Mouse (Mus musculus): ENCODE data around the gene Dynlt1f. TPM values are rescaled to one million over a fixed set of nuclear protein-coding genes. Genes with fewer than 3 reads are reported as not detected.
"Not testable (repeated sequence)": the region's sequence is repeated elsewhere in the genome, so short reads cannot be mapped to it uniquely, and the experiment has no call there.

Dynlt1f gene
- total RNA-seq, 2 experiments from 2014 or later = 33.6 to 40.7 TPM

GRCm38 (mm10) chr17:6636861-6637260 is 18.8 kb downstream of the Dynlt1f start:
- intact Hi-C loops (cut with DNase I) = no loop called here
- DNase-seq (ENCODE audit: low spot score in 2 of 2) = no peak

- DNase-seq (ENCODE audit: low spot score in 2 of 2); intact Hi-C loops (cut with DNase I): not testable (repeated sequence)
Observed at GRCm38 (mm10) chr17:6635781-6636180, 19.9 kb downstream of the Dynlt1f start.

- intact Hi-C loops (cut with DNase I) = not testable (repeated sequence)
Observed at GRCm38 (mm10) chr17:6632850-6633249, 22.9 kb downstream of the Dynlt1f start.

DNA sequence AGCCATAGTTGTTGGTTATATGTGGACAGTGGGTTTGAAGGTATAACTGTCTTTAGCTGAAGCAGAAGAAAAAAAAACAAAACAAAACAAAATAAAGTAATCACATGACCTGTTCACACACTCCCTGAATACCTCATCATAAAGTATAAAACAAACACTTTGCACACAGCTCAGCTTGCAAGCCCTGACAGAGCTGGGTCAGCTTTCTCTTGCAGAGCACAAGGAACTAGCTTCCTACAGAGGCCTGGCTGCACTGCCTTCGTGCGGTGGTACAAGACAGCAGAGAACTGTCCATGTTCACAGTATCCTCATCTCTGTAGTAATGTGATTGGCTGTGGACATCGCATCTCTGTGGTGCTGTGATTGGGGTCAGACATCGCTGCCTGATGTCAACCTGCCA is 25.3 kb downstream of the Dynlt1f start:
- DNase-seq (ENCODE audit: low spot score in 2 of 2); intact Hi-C loops (cut with DNase I): not testable (repeated sequence)

More at GRCm38 (mm10) chr17:6632850-6633249, 22.9 kb downstream of the Dynlt1f start:
- DNase-seq (ENCODE audit: low spot score in 2 of 2) = not testable (repeated sequence)

DNA sequence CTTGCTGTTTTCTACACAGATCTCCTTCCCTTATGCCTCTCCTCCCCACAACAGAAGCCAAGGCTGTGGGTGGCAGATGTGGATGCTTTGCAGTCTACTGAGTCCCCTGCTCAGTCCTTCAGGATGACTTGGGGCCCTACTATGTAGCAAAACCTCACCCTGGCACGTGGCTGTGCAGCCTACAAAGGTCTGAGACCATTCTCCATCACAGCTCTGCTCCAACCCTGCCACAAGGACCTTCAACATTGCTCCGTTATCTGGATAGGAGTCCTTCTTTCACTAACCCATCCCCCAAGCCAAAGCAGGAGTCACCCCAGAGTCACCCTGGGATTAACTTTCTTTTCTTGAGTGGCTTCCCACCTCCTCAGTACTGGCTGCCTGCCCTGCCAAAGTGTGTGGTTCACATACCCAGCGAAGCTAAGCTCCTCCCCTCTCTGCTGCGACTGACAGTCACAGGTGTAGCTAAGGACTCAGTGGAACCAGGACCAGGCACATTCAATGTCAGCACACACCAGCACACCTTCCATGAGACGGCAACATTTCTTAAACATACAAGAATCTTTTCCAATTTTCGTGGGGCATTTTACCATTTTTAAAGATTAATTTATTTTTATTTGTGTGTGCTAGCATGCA is 30.7 kb downstream of the Dynlt1f start:
- DNase-seq (ENCODE audit: low spot score in 2 of 2); intact Hi-C loops (cut with DNase I): not testable (repeated sequence)

DNA sequence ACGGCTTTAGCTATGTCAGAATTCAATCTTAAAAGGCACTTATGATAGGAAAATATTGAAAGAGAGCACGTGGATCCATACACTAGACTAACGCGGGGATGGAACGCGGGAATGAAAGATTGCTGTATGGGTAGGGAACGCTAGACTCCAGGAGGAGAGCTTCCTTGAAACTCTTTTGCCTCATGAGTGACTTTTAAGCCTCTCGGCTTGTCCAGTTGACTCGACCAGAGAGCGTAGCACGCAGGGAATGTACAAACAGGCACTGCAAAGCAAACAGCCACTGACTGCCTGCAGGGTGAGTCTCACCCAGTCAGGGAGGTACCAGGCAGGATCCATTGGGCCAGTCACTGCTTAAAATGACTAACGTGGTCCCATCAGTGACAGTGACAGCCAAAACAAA is 33.7 kb downstream of the Dynlt1f start:
- intact Hi-C loops (cut with DNase I); DNase-seq (ENCODE audit: low spot score in 2 of 2): not testable (repeated sequence)

- intact Hi-C loops (cut with DNase I); DNase-seq (ENCODE audit: low spot score in 2 of 2): not testable (repeated sequence)
Observed at GRCm38 (mm10) chr17:6620730-6621451, 34.8 kb downstream of the Dynlt1f start.

DNA sequence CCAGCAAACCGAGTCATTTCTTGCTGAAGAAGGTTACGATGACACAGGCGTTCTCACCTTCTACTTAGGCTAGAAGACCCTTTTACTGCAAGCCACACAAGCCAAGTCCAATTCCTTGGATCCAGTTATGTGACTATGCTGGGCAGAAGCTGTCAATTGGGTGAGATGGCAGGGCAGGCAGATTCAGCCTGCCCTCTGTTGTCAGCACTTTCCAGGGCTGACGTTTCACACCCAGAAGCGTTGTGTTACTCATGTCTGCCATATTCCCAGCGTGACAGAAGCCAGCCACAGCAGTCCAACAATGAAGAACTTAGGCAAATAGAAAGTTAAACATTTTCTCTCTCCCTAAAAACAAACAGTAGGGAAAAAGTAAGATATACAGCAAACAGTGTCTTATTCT is 35.7 kb downstream of the Dynlt1f start:
- intact Hi-C loops (cut with DNase I); DNase-seq (ENCODE audit: low spot score in 2 of 2): not testable (repeated sequence)

DNA sequence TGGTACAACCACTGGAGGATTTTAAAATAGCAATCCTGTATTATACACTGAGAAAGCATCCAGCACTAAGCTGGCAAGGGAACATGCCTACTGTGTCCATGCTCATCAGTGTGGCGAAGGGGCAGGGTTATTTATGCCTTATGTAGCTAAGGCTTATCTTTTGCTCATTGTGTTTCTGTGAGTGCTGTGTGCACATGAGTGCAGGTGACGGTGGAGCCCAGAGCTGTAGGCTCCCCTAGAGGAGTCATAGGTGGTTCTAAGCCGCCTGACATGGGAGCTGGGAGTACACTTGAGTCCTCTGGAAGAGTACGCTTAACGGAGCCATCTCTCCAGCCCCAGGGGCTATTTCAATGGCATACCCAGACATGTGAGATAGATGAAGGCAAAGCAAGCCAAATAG is 36.4 kb downstream of the Dynlt1f start:
- intact Hi-C loops (cut with DNase I) = not testable (repeated sequence)

DNA sequence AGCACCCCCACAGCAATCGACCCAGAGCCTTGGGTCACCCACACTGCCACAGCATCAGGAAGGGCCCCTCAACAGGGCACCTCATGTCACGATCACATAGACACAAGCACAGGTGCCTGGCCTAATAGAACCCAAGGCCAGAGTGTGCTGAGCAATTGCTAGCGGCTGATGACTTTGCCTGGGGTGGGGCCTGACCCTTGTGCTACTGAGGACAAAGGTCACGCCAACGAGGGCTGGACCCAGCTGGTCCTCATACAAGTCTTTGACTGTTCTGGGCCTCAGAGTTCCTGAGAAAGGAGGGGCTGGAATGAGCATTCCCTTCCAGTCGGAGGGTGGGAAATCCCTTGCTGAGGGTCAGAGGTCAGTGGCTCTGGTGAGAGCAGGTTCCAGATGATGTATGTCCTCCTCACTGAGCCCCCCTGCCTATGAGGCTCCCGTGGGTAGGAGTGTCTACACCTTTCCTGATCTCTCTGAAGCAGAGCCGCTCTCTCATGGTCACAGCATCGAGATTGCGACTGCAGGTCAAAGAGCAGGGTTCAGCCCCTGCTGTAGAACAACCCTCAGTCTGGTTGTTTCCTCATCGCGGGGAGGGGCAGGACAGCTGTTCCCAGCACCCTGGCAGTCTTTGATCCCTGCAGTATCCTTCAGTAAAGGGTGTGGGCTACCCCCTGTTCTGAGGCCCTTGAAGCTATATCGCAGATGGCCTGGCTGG is 37.9 kb downstream of the Dynlt1f start:
- intact Hi-C loops (cut with DNase I); DNase-seq (ENCODE audit: low spot score in 2 of 2): not testable (repeated sequence)

More for the DNA sequence above, 36.4 kb downstream of the Dynlt1f start:
- DNase-seq (ENCODE audit: low spot score in 2 of 2) = not testable (repeated sequence)

DNA sequence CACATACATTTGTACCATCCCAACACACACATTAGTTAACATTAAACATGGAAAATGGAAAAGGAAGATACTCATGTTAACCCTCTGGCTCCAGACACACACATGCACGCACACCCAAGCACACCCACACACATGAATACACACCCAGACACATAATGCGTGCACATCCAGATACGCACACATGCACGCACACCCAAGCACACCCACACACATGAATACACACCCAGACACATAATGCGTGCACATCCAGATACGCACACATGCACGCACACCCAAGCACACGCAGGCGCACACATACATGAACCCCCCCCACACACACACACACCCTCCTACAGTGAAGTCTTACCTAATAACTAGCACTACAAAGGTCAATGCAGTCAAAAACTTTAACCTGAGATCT is 39.0 kb downstream of the Dynlt1f start:
- DNase-seq (ENCODE audit: low spot score in 2 of 2); intact Hi-C loops (cut with DNase I): not testable (repeated sequence)

DNA sequence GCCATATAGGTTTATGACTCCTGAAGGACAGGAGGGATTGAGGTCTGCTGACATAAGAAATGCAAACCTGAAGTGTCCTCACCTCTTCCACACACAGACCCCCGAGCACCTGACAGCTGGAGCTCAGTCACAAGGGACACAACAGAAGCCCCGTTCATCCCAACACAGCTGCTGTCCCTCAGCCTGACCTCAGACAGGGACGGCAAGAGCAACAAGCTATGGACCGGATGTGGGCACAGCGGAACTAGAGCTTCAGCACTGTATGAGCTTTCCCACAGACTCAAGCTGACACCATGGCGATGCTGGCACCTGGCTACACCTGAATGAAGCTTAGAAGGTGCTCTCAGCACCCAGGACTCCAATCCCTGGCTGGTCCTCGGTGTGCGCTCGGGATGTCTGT is 41.4 kb downstream of the Dynlt1f start:
- DNase-seq (ENCODE audit: low spot score in 2 of 2); intact Hi-C loops (cut with DNase I): not testable (repeated sequence)

DNA sequence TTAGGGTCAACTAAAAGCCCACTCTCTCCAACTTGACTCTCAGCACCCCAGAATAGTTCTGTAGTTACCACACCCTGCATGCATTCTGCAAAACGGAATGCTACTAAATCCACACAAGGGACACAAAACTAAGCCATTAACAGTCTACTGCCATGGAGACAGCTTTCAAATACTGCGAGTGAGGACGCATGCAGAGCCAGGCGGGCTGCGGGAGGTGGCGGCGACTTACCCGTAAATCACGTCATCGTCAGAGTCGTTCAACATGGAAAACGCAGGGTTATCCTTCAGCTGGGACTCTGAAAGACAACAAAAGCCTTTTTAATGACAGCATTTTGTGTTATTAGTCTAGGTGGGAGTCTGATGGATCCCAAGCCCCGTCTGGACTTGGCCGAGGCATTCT is 42.2 kb downstream of the Dynlt1f start:
- DNase-seq (ENCODE audit: low spot score in 2 of 2); intact Hi-C loops (cut with DNase I): not testable (repeated sequence)

DNA sequence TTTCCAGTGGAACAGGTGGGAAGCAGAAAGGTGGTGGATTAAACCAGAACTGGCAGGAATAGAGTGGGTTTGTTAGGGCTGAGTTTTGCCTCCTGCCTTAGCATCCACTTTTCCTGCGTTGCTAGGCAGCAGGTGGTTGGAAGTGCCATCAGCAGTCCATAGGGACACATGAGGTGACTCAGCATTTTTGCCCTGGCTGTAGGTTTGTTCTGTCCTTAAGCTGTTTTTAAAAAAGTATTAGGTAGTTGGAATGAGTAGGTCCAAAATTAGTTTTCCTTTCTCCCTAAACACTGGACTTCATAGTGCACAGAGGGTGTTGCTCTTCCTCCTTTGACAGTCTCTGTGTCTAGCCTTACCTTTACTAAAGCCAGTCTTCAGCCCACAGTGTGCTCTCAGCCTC is 50.4 kb downstream of the Dynlt1f start:
- intact Hi-C loops (cut with DNase I); DNase-seq (ENCODE audit: low spot score in 2 of 2): not testable (repeated sequence)

- intact Hi-C loops (cut with DNase I); DNase-seq (ENCODE audit: low spot score in 2 of 2): not testable (repeated sequence)
Observed at GRCm38 (mm10) chr17:6602205-6602604, 53.5 kb downstream of the Dynlt1f start.

GRCm38 (mm10) chr17:6601204-6601911 is 54.3 kb downstream of the Dynlt1f start, which contains the start of gene Dynlt1c:
Gene Dynlt1c, plus strand, starts transcription at chr17:6601671.
- DNase-seq (ENCODE audit: low spot score in 2 of 2) = peak; percentile 39 to 48
- intact Hi-C loops (cut with DNase I) = not testable (repeated sequence)

DNA sequence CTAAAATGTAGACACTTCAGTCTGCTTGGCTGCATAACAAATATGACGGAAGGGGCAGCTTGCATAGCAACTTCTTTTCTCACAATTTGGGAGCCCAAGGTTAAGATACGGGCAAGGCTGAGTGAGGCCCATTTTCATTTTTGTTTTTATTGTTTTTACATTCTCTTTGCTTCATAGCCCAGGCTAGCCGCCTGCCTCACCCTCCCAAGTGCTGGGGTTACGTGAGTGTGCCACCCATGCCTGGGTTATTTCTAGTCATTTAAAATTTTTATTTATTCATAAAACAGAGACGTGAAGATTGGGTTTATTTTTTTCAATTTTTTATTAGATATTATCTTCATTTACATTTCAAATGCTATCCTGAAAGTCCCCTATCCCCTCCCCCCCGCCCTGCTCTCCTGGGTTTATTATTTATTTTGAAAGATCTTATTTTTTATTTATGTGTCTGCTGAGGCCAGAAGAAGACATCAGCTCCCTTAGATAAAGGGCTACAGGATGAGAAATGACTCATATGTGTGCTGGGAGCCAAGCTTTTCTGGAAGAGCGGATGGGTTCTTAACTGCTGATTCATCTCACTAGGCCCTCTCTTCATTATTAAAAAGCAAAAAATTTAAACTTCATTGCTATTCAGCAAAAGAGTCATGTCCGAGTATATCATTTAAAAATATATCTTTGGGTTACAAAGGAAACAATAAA is 55.3 kb downstream of the Dynlt1f start:
- intact Hi-C loops (cut with DNase I) = not testable (repeated sequence)

DNA sequence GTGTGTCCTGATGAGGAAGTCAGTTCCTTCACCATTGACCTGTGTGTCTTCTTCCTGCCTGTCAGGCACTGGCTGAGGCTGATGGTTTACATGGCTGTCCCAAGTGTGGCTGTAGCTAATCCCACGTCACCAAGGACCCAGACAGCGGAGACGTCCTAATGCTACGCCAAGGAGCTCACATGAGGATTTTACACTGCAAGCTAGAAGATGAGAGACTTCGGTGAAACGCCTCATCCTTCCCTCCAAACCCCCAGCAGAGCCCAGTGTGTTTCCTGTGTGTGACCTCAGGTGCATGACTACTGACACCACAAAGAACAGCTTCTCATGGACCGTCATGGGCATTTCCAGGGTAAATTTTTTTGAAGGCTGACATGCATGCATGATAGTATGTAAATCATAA is 57.3 kb downstream of the Dynlt1f start:
- intact Hi-C loops (cut with DNase I); DNase-seq (ENCODE audit: low spot score in 2 of 2): not testable (repeated sequence)

More for the DNA sequence above, 55.3 kb downstream of the Dynlt1f start:
- not testable (repeated sequence) for DNase-seq (ENCODE audit: low spot score in 2 of 2)
